Mouse (Mus musculus) heart, embryonic 14.5 days (tissue): ENCODE results near the gene Fgfr2. TPM values are rescaled to one million over a fixed set of nuclear protein-coding genes. Genes with fewer than 3 reads are reported as not detected.

ENCODE experiments used
- ATAC-seq: fragments of 200-750 bp; cut with Nextera tagmentation; 2 replicates; pipeline ENCODE4 v1.8.0; 2017; ENCODE audit warnings: low read depth, moderate TSS enrichment; ENCODE audit not compliant: insufficient number of reproducible peaks, insufficient read depth, low FRiP score
- H3K27ac ChIP-seq, 2 experiments: fragments of 200-500 bp in 1 of 2; fragments of 300-500 bp in 1 of 2; sonication (generic) in 1 of 2; replicated peaks in 1 of 2; 2 replicates each; pipeline ENCODE4 v1.5.1; 2012 to 2014; ENCODE audit warnings: low read depth in 2 of 2, low read length in 2 of 2, control low read depth in 1 of 2, mild to moderate bottlenecking in 1 of 2, mixed read lengths in 1 of 2; ENCODE audit not compliant: control insufficient read depth in 1 of 2, insufficient read depth in 1 of 2
- H3K27me3 ChIP-seq: fragments of 300-500 bp; sonication (generic); 2 replicates; pipeline ENCODE4 v1.6.1; 2014; ENCODE audit warnings: mild to moderate bottlenecking, low read length, control low read depth; ENCODE audit not compliant: control insufficient read depth, insufficient read depth
- H3K36me3 ChIP-seq: fragments of 300-500 bp; sonication (generic); 2 replicates; pipeline ENCODE4 v1.6.1; 2014; ENCODE audit warnings: mild to moderate bottlenecking, control low read depth, low read length, mixed read lengths; ENCODE audit not compliant: control insufficient read depth, insufficient read depth
- H3K4me1 ChIP-seq, 2 experiments: fragments of 200-500 bp in 1 of 2; fragments of 300-500 bp in 1 of 2; sonication (generic) in 1 of 2; 2 replicates each; pipeline ENCODE4 v1.6.1; 2012 to 2014; ENCODE audit warnings: low read length in 2 of 2, control low read depth in 1 of 2, mixed read lengths in 1 of 2; ENCODE audit not compliant: control insufficient read depth in 2 of 2, insufficient read depth in 2 of 2
- H3K4me2 ChIP-seq: fragments of 300-500 bp; sonication (generic); 2 replicates; pipeline ENCODE4 v1.6.1; 2014; ENCODE audit warnings: mild to moderate bottlenecking, low read length
- H3K4me3 ChIP-seq, 2 experiments: fragments of 200-500 bp in 1 of 2; fragments of 300-500 bp in 1 of 2; sonication (generic) in 1 of 2; 2 replicates each; pipeline ENCODE4 v1.5.1; 2012 to 2014; ENCODE audit warnings: low read length in 2 of 2, mild to moderate bottlenecking in 2 of 2, control low read depth in 1 of 2, low read depth in 1 of 2, moderate library complexity in 1 of 2; ENCODE audit not compliant: control insufficient read depth in 1 of 2, insufficient read depth in 1 of 2
- H3K9ac ChIP-seq: fragments of 300-500 bp; sonication (generic); 2 replicates; pipeline ENCODE4 v1.6.1; 2014; ENCODE audit warnings: mild to moderate bottlenecking, low read length
- H3K9me3 ChIP-seq: fragments of 300-500 bp; sonication (generic); 2 replicates; pipeline ENCODE4 v1.6.1; 2016; ENCODE audit warnings: low read length, control low read depth; ENCODE audit not compliant: control insufficient read depth
- whole genome bisulfite sequencing: fragments of 180-500 bp; shearing (Covaris S2); extraction: QIAGEN DNeasy Blood & Tissue Kit; methylation state at CpG from one replicate; pipeline ENCODE4 v1.1.7; 2014; 5-methylcytosine and 5-hydroxymethylcytosine counted together
- polyA plus RNA-seq: library from polyadenylated mRNA; unstranded; fragments of >200 nt; fragmentation: Nextera tagmentation; extraction: Ambion mirVana; gene quantifications from 2 replicates; pipeline ENCODE4 v1.2.1, GENCODE M21; 2014

Gene Fgfr2
- polyA plus RNA-seq, 1 experiment from 2014 or later: 22.4 TPM

- Histone ChIP-seq H3K27me3 (no peaks in the 10 kb centered on the region), H3K27ac (no peak overlapping the region), H3K9ac (no peak overlapping the region), H3K4me1 (peaks cover 16 to 34% of the 10 kb centered on the region in 2 experiments), H3K9me3 (no peaks in the 10 kb centered on the region), H3K4me3 (no peak overlapping the region), H3K36me3 (peaks cover 17% of the 10 kb centered on the region), H3K4me2 (no peak overlapping the region)
- no peak for ATAC-seq
- WGBS: 85% methylated on average over 3 of the region's 3 CpGs
Observed at GRCm38 (mm10) chr7:133085408-133085807, 37.7 kb downstream of the Fgfr2 start.

DNA sequence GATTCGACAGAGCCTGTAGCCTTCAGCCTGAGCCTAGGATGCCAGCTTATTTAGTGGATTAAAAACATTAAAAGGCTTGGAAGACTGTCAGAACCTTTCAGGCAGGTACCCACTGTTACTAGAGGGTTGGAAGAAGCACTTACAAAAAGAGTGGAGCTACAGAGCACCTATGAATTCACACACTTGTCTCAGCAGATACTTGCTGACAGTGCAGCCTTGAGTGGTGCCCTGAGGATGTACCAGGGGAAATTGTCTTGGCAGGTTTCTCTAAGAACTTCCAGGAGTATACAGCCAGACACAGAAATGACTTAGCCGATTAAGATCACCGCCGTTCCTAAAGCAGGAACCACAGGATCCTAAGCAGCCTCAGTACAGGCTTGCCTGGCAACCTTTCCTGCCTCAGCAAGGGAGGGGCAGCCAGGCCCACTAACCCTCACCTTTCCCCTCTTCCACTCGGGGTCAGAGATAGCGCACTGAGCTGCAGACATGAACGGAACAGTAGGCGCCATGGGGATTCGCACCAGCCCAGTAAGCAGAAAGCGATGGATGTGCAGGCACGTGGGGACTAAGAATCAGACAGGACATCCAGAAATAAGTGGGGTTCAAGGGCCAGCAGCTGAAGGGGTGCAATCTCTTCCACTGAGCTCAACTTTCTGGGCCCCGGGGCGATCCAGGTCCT, 39.1 kb downstream of the Fgfr2 start:
- H3K4me1 ChIP-seq: peaks cover 11 to 28% of the 10 kb centered on the region in 2 experiments
- H3K4me2 ChIP-seq: no peak overlapping the region
- H3K27me3 ChIP-seq: no peaks in the 10 kb centered on the region
- H3K9me3 ChIP-seq: no peaks in the 10 kb centered on the region
- no peak overlapping the region for H3K4me3 ChIP-seq
- WGBS: 73% methylated on average over 13 of the region's 13 CpGs
- H3K36me3 ChIP-seq: peaks cover 29% of the 10 kb centered on the region
- no peak overlapping the region for H3K27ac ChIP-seq
- no peak overlapping the region for H3K9ac ChIP-seq
- ATAC-seq: no peak

DNA sequence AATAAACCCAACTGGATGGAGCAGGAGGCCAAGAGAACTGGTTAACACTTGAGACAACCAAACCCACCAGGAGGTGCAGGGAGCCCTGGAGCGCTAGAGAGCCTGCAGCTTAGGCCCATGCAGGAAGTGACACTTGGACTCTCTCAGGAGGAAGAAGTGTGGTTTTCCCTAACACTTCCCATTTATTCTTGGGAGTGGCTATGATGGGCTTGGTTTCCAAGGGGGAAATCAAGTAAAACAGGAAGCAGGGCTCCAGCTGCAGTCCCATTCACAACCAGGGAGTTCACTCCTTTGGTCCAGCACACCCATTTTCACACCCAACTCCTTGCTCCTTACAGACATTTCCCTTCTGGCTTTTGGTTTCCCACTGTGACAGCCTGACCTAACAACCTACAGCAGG, 44.2 kb downstream of the Fgfr2 start:
- no peak overlapping the region for H3K9ac ChIP-seq
- no peak for ATAC-seq
- H3K4me3 ChIP-seq: no peak overlapping the region
- H3K9me3 ChIP-seq: no peaks in the 10 kb centered on the region
- peaks cover 51% of the 10 kb centered on the region for H3K36me3 ChIP-seq
- WGBS: 88% methylated on average over 1 of the region's 1 CpGs
- peaks cover 0 to 9% of the 10 kb centered on the region in 2 experiments; a peak in 3 of 4 replicates for H3K4me1 ChIP-seq
- no peak overlapping the region for H3K27ac ChIP-seq
- no peaks in the 10 kb centered on the region for H3K27me3 ChIP-seq
- no peak overlapping the region for H3K4me2 ChIP-seq

- H3K9me3 ChIP-seq: no peaks in the 10 kb centered on the region
- no peak for ATAC-seq
- no peak overlapping the region for H3K27ac ChIP-seq
- H3K4me2 ChIP-seq: no peak overlapping the region
- WGBS: 73% methylated on average over 10 of the region's 10 CpGs
- H3K27me3 ChIP-seq: no peaks in the 10 kb centered on the region
- no peak overlapping the region for H3K4me3 ChIP-seq
- H3K4me1 ChIP-seq: peaks cover 13 to 29% of the 10 kb centered on the region in 2 experiments
- peaks cover 56% of the 10 kb centered on the region for H3K36me3 ChIP-seq
- no peak overlapping the region for H3K9ac ChIP-seq
Observed at GRCm38 (mm10) chr7:133074462-133075133, 48.6 kb downstream of the Fgfr2 start.

- Histone ChIP-seq H3K27me3 (no peaks in the 10 kb centered on the region), H3K36me3 (peaks cover 50% of the 10 kb centered on the region), H3K9me3 (no peaks in the 10 kb centered on the region), H3K27ac (no peak overlapping the region), H3K4me1 (peaks cover 13 to 26% of the 10 kb centered on the region in 2 experiments), H3K9ac (no peak overlapping the region), H3K4me3 (no peak overlapping the region), H3K4me2 (no peak overlapping the region)
- no peak for ATAC-seq
- WGBS: 92% methylated on average over 9 of the region's 9 CpGs
Observed at GRCm38 (mm10) chr7:133073147-133073651, 50.0 kb downstream of the Fgfr2 start.

DNA sequence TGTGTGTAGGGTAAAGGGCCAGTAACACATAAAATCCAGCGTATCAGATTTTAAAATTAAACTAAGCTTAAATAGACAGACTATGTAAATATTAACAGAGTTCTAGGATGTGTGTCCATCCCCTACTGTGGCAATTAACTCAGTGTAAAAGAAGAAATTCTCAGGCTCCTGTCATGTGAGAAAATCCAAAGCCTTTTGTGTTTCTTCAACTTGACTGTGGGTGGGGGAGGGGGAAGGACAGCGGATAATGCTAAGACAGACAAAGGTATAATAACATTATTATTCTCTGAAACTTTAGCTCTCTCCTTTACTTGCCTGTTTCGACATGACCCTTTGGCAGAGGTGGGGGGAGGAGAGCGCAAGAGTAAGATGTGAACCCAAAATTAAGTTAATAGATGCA, 50.6 kb downstream of the Fgfr2 start:
- peaks cover 16 to 32% of the 10 kb centered on the region in 2 experiments for H3K4me1 ChIP-seq
- H3K36me3 ChIP-seq: peaks cover 48% of the 10 kb centered on the region
- H3K27me3 ChIP-seq: no peaks in the 10 kb centered on the region
- H3K9ac ChIP-seq: no peak overlapping the region
- no peak overlapping the region for H3K4me3 ChIP-seq
- H3K27ac ChIP-seq: no peak overlapping the region
- H3K9me3 ChIP-seq: no peaks in the 10 kb centered on the region
- 92% methylated on average over 4 of the region's 4 CpGs for WGBS
- ATAC-seq: no peak
- no peak overlapping the region for H3K4me2 ChIP-seq

DNA sequence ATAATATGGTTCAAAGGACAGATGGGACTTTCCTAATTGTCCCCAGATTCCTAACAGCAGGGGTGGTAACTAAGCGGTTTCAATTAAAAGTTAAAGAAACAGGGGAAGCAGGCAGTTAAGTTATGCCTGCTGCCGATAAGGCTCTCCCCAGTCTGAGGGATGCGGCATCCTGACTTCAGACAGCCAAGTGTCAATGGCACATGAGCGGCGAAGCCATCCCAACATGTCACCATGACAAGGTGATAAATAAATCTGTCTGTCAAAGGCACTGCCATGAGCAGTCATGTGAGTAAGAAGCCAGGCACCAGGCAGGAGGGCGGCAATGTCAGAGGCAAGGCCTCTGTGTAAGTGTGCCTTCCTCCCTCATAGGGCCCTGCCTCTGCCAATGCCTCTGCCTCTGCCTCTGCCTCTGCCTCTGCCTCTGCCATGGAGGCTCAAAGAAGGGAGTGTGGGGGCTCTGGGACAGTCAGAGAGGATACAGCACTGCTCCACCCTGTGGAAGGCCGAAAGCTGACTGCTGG, 55.8 kb downstream of the Fgfr2 start:
- 40% methylated on average over 7 of the region's 7 CpGs for WGBS
- ATAC-seq: 0 out of 2 replicates have a peak, but pooled peaks have one; percentile 14
- H3K36me3 ChIP-seq: peaks cover 45% of the 10 kb centered on the region
- H3K4me1 ChIP-seq: peaks cover 28 to 62% of the 10 kb centered on the region in 2 experiments
- H3K27me3 ChIP-seq: no peaks in the 10 kb centered on the region
- H3K9me3 ChIP-seq: no peaks in the 10 kb centered on the region
- no peak overlapping the region for H3K4me3 ChIP-seq
- H3K27ac ChIP-seq: peak overlapping the region; percentile 37 to 79
- no peak overlapping the region for H3K4me2 ChIP-seq
- H3K9ac ChIP-seq: peak overlapping the region; percentile 22; the same call in 1 of the 2 replicates
